Mouse (Mus musculus) cortical plate, adult 2 months (tissue): ENCODE results near the gene Kynu.

Source experiments
- CTCF ChIP-seq: fragments of 200-500 bp; IDR thresholded peaks from 2 replicates; pipeline ENCODE4 v1.5.1; 2011; ENCODE audit warnings: mild to moderate bottlenecking, control low read depth, low read length; ENCODE audit not compliant: insufficient read depth; ENCODE audit errors: extremely low read depth
- POLR2A ChIP-seq: fragments of 200-500 bp; IDR thresholded peaks from 2 replicates; pipeline ENCODE4 v1.6.1; 2011; ENCODE audit warnings: mild to moderate bottlenecking, low read length, control low read depth; ENCODE audit not compliant: insufficient read depth; ENCODE audit errors: extremely low read depth

- TF ChIP-seq POLR2A (no peak), CTCF (no peak)
Observed at GRCm38 (mm10) chr2:43613571-43613970, 58.4 kb downstream of the Kynu start.
